Mouse (Mus musculus) pancreas, adult 10 weeks (tissue): ENCODE data around the gene Usp22. TPM values are rescaled to one million over a fixed set of nuclear protein-coding genes. Genes with fewer than 3 reads are reported as not detected.

Experiments
- polyA plus RNA-seq: library from polyadenylated mRNA; stranded (reverse); fragments of 350-450 nt; fragmentation: Illumina TruSeq; extraction: RNeasy Lipid Tissue Mini Kit (QIAGEN cat#74804); gene quantifications from one replicate; pipeline ENCODE4 v1.2.3, GENCODE M21; 2015; ENCODE audit warnings: low read depth, low replicate concordance; ENCODE audit not compliant: insufficient read depth

Usp22 gene
- polyA plus RNA-seq: 6.2 TPM

DNA sequence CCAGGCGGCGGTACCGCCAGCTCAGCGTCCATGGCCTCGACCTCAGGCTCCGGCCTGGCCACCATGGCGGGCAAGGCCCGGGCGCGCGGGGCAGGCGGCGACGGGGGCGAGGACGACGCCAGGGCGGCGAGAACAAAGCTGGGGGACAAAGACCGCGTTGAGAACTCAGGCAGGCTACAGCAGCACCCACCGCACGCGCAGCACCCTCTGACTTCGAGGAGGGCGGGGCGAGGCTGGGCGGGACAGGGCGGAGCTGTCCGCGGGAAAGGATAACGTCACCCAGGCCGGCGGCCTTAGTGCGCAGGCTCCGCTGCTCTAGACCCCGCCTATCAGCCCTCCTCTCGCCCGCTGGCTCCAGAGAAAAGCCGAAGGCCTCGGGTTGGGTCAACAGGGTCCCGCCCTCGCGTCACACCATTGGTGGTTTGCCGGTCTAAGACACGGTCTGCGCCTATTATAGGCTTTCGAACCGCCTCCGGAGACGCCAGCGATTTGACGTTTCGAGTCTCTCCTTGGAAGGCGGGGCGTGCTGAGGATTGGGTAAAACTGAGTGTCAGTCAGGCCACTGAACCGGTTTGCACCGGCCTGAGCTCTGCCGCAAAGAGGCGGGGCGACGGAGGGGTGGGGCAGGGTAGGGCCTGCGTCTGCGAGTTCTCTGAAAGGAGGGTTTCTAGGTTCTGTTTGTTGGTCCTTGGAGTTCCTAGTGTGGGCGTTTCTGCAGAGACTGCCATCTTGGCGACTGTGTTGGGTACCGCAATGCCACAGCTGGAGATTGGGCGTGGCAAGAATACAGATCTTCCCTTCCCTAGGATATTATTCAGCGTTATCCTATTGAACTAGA lies at the start of gene Usp22:
Gene Usp22, minus strand, starts transcription at position 235 of the 838 bp plus-strand sequence.

DNA sequence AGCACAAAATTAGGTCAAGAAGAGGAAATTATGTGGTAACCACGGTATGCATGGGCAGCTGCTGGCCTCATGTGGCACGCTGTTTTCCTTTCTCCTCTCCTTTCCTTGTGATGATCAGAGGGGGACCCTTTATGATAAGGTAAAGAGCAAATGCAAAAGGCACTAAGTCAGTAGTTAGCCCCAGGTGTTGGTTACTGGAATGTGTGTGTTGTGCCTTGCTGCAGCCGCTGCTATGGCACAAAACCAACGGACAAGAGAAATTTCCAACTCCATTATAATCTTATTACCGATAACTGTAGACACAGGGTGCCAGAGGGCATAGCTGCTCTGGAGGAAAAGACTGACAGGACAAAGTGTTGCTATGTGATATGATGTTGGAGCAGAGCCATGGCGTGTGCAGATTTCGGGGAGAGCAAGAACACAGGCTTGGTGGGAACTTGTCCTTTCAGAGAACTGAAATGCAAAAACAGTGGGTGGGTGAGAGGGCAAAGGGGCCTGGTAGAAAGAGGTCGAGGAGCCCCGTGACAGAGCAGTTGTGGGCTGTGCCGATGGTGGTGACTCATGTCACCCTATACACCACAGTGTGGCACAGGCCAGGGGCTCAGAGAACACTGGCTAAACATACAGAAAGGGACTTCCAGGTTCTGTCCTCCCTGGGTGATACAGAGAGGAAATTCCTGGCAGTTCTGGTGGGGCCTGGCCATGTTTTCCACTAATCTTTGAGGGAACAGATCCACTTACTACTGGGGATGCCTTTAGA lies 32.8 kb upstream of the Usp22 start, which contains the start of gene Aldh3a1:
Gene Aldh3a1, plus strand, starts transcription at position 51 of the 760 bp plus-strand sequence.

DNA sequence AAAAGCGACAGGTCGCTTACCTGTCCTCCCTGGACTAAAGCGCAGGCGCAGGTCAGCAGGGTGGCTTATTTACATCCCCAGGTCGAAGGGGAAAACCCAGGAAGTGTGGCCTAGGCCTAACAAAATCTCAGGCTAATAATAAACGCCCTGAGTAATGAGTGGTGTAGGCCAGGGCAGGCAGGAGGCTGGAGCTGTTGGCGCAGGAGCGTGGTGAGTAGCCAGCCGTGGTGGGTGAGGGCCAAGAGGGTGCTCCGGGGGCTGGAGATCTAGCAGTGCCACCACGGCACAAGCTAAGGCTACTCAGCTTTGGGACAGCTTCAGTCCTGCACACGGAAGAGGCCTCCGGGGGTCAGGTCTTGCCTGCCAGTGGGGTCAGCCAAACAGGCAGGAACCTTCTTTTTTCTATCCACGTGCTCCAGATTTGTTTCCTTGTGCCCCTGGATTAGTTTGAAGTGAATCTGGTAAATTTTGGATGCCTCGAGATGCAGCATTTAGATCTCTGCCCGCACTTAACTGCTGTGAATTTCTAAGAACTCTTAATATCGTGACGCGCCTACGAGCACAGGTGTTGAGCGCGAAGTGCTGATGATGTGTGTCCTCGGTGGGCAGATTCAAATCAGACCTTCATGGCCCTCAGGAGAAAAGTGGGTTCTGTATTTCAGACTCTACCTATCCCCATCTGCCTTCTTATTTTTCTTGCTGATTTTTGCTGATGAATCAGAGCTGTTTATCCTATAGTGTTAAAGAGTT lies 48.1 kb downstream of the Usp22 start, which contains the start of gene Tnfrsf13b:
Gene Tnfrsf13b, plus strand, starts transcription at position 150 of the 750 bp plus-strand sequence.

Other genes starting within 250 kb of the Usp22 start
- 9.0 TPM for gene Map2k3, start 243.0 kb downstream of the Usp22 start, polyA plus RNA-seq
- 0.46 TPM for gene Kcnj12, start 152.5 kb downstream of the Usp22 start, polyA plus RNA-seq
- gene Tnfrsf13b, start 48.3 kb downstream of the Usp22 start, polyA plus RNA-seq: 0.42 TPM
- gene Aldh3a1, start 32.5 kb upstream of the Usp22 start, polyA plus RNA-seq: not detected
- gene Aldh3a2, start 92.4 kb upstream of the Usp22 start, polyA plus RNA-seq: 16.7 TPM
- gene Slc47a2, start 167.8 kb upstream of the Usp22 start, polyA plus RNA-seq: not detected
- gene Slc47a1, start 203.3 kb upstream of the Usp22 start, polyA plus RNA-seq: not detected